Mouse (Mus musculus): ENCODE results near the gene A930004D18Rik.

GRCm38 (mm10) chr2:18031271-18031821 lies 6.2 kb downstream of the A930004D18Rik start:
- no peak for TF ChIP-seq POLR2A (IDR thresholded peaks at IDR 0.05; ENCODE audit: borderline replicate concordance, low read depth, low read length)
- TF ChIP-seq CTCF (IDR thresholded peaks at IDR 0.05; ENCODE audit: low read depth, low read length), result no peak
